Mouse (Mus musculus) neural tube, embryonic 13.5 days (tissue): ENCODE results near the gene Krt5. TPM values are rescaled to one million over a fixed set of nuclear protein-coding genes. Genes with fewer than 3 reads are reported as not detected.
"Not testable (repeated sequence)": the region's sequence is repeated elsewhere in the genome, so short reads cannot be mapped to it uniquely, and the experiment has no call there.

ENCODE experiments used
- ATAC-seq: fragments of 200-750 bp; cut with Nextera tagmentation; 2 replicates; pipeline ENCODE4 v1.8.0; 2017; ENCODE audit warnings: low read depth, mild to moderate bottlenecking, moderate TSS enrichment, moderate library complexity
- H3K27ac ChIP-seq: fragments of 300-500 bp; sonication (generic); replicated peaks from 2 replicates; pipeline ENCODE4 v1.5.1; 2015; ENCODE audit warnings: moderate library complexity, mild to moderate bottlenecking, inconsistent platforms
- H3K27me3 ChIP-seq: fragments of 300-500 bp; sonication (generic); 2 replicates; pipeline ENCODE4 v1.6.1; 2015; ENCODE audit warnings: mild to moderate bottlenecking, inconsistent platforms
- H3K36me3 ChIP-seq: fragments of 300-500 bp; sonication (generic); 2 replicates; pipeline ENCODE4 v1.6.1; 2015; ENCODE audit warnings: mild to moderate bottlenecking, inconsistent platforms
- H3K4me1 ChIP-seq: fragments of 300-500 bp; sonication (generic); replicated peaks from 2 replicates; pipeline ENCODE4 v1.6.1; 2015; ENCODE audit warnings: inconsistent platforms
- H3K4me2 ChIP-seq: fragments of 300-500 bp; sonication (generic); 2 replicates; pipeline ENCODE4 v1.6.1; 2015; ENCODE audit warnings: inconsistent platforms, mild to moderate bottlenecking, moderate library complexity
- H3K4me3 ChIP-seq: fragments of 300-500 bp; sonication (generic); 2 replicates; pipeline ENCODE4 v1.5.1; 2015; ENCODE audit warnings: mild to moderate bottlenecking, inconsistent platforms
- H3K9ac ChIP-seq: fragments of 300-500 bp; sonication (generic); 2 replicates; pipeline ENCODE4 v1.6.1; 2015; ENCODE audit warnings: moderate library complexity, mild to moderate bottlenecking, inconsistent platforms
- H3K9me3 ChIP-seq: fragments of 300-500 bp; sonication (generic); 2 replicates; pipeline ENCODE4 v1.6.1; 2016; ENCODE audit warnings: inconsistent platforms
- WGBS: fragments of 180-500 bp; shearing (Covaris S2); methylation state at CpG from one replicate; pipeline ENCODE4 v1.1.7; 2015; 5-methylcytosine and 5-hydroxymethylcytosine counted together
- microRNA-seq: library from miRNA; unstranded; fragments of <30 nt; microRNA quantifications from one replicate; pipeline ENCODE4, GENCODE M21; 2016
- polyA plus RNA-seq: library from polyadenylated mRNA; unstranded; fragments of >200 nt; fragmentation: Nextera tagmentation; extraction: Ambion mirVana; gene quantifications from 2 replicates; pipeline ENCODE4 v1.2.1, GENCODE M21; 2015

The Krt5 gene
- polyA plus RNA-seq, 1 experiment from 2014 or later = 1.1 TPM

GRCm38 (mm10) chr15:101699192-101699591, 13.5 kb downstream of the Krt5 start:
- H3K4me1 ChIP-seq = no peaks in the 10 kb centered on the region
- 66% methylated on average over 3 of the region's 3 CpGs for WGBS
- no peak overlapping the region for H3K9ac ChIP-seq
- no peaks in the 10 kb centered on the region for H3K27me3 ChIP-seq
- H3K27ac ChIP-seq = no peak overlapping the region
- no peaks in the 10 kb centered on the region for H3K9me3 ChIP-seq
- ATAC-seq = no peak
- no peaks in the 10 kb centered on the region for H3K36me3 ChIP-seq
- no peak overlapping the region for H3K4me2 ChIP-seq
- H3K4me3 ChIP-seq = no peak overlapping the region

- H3K4me2 ChIP-seq = no peak overlapping the region
- no peak overlapping the region for H3K9ac ChIP-seq
- 79% methylated on average over 8 of the region's 8 CpGs for WGBS
- ATAC-seq = no peak
- H3K9me3 ChIP-seq = no peaks in the 10 kb centered on the region
- H3K27ac ChIP-seq = no peak overlapping the region
- no peak overlapping the region for H3K4me3 ChIP-seq
- no peaks in the 10 kb centered on the region for H3K4me1 ChIP-seq
- no peaks in the 10 kb centered on the region for H3K27me3 ChIP-seq
- H3K36me3 ChIP-seq = no peaks in the 10 kb centered on the region
These were observed 15.1 kb downstream of the Krt5 start for GRCm38 (mm10) chr15:101697326-101698188.

GRCm38 (mm10) chr15:101694207-101694606, 18.5 kb downstream of the Krt5 start, which contains the start of gene Krt6a:
Krt6a (minus strand) TSS chr15:101694307.
- Histone ChIP-seq H3K4me3 (no peak within 1 kb of the TSS), H3K9me3 (no peaks in the 10 kb centered on the region), H3K36me3 (no peaks in the 10 kb centered on the region), H3K9ac (no peak within 1 kb of the TSS), H3K27ac (no peak within 1 kb of the TSS), H3K27me3 (no peaks in the 10 kb centered on the region), H3K4me2 (no peak within 1 kb of the TSS), H3K4me1 (no peaks in the 10 kb centered on the region)
- ATAC-seq = no peak
- 84% methylated on average over 5 of the region's 5 CpGs for WGBS

GRCm38 (mm10) chr15:101690460-101690859, 22.2 kb downstream of the Krt5 start:
- H3K36me3 ChIP-seq, H3K4me3 ChIP-seq, H3K27me3 ChIP-seq, H3K4me2 ChIP-seq, H3K4me1 ChIP-seq, ATAC-seq, H3K9me3 ChIP-seq, H3K9ac ChIP-seq, H3K27ac ChIP-seq: not testable (repeated sequence)
- WGBS = 95% methylated on average over 5 of the region's 5 CpGs

- 66% methylated on average over 2 of the region's 2 CpGs for WGBS
- Histone ChIP-seq H3K9ac (no peak overlapping the region), H3K4me3 (no peak overlapping the region), H3K27ac (no peak overlapping the region), H3K27me3 (no peaks in the 10 kb centered on the region), H3K4me2 (no peak overlapping the region), H3K9me3 (no peaks in the 10 kb centered on the region), H3K36me3 (no peaks in the 10 kb centered on the region), H3K4me1 (no peaks in the 10 kb centered on the region)
- ATAC-seq = no peak
These were observed 24.5 kb downstream of the Krt5 start for GRCm38 (mm10) chr15:101688161-101688560.

GRCm38 (mm10) chr15:101680187-101680586, 32.5 kb downstream of the Krt5 start, which contains the start of gene Krt6b:
Krt6b (minus strand) TSS chr15:101680287.
- H3K9ac ChIP-seq = no peak within 1 kb of the TSS
- no peak within 1 kb of the TSS for H3K27ac ChIP-seq
- H3K4me3 ChIP-seq = no peak within 1 kb of the TSS
- no peaks in the 10 kb centered on the region for H3K27me3 ChIP-seq
- H3K9me3 ChIP-seq = no peaks in the 10 kb centered on the region
- H3K36me3 ChIP-seq = no peaks in the 10 kb centered on the region
- no peaks in the 10 kb centered on the region for H3K4me1 ChIP-seq
- WGBS = 86% methylated on average over 2 of the region's 2 CpGs
- ATAC-seq = no peak
- no peak within 1 kb of the TSS for H3K4me2 ChIP-seq

GRCm38 (mm10) chr15:101675978-101676377, 36.7 kb downstream of the Krt5 start:
- H3K4me2 ChIP-seq = no peak overlapping the region
- no peaks in the 10 kb centered on the region for H3K27me3 ChIP-seq
- no peak overlapping the region for H3K4me3 ChIP-seq
- 88% methylated on average over 1 of the region's 1 CpGs for WGBS
- H3K27ac ChIP-seq = no peak overlapping the region
- no peak for ATAC-seq
- H3K9me3 ChIP-seq = no peaks in the 10 kb centered on the region
- no peaks in the 10 kb centered on the region for H3K36me3 ChIP-seq
- no peaks in the 10 kb centered on the region for H3K4me1 ChIP-seq
- H3K9ac ChIP-seq = no peak overlapping the region

Small RNAs within 50 kb of the gene (microRNA-seq; reads per million reads assigned to microRNA genes)
- not detected for gene Gm44323
- gene Gm44342 = not detected
- not detected for gene Gm44383

Other genes with a start within 250 kb of the Krt5 start
- gene Krt81, start 249.1 kb downstream of the Krt5 start, polyA plus RNA-seq = not detected in 2 replicates
- 0.14 and 0.15 TPM in 2 replicates for gene Krt86, start 239.4 kb downstream of the Krt5 start, polyA plus RNA-seq
- gene Krt83, start 221.4 kb downstream of the Krt5 start, polyA plus RNA-seq = not detected in 2 replicates
- gene Gm49425, start 195.6 kb downstream of the Krt5 start, polyA plus RNA-seq = not detected in 2 replicates
- gene Krt84, start 180.1 kb downstream of the Krt5 start, polyA plus RNA-seq = not detected in 2 replicates
- not detected in 2 replicates for gene Krt82, start 162.2 kb downstream of the Krt5 start, polyA plus RNA-seq
- 0.17 TPM in 1 of 2 replicates, not detected in the other for gene Krt90, start 149.9 kb downstream of the Krt5 start, polyA plus RNA-seq
- gene Krt75, start 139.0 kb downstream of the Krt5 start, polyA plus RNA-seq = 0.07 and 0.08 TPM in 2 replicates
- gene Gm5414, start 84.7 kb downstream of the Krt5 start, polyA plus RNA-seq = not detected in 2 replicates
- not detected in 2 replicates for gene Gm5478, start 65.5 kb downstream of the Krt5 start, polyA plus RNA-seq
- gene Krt6b, start 32.6 kb downstream of the Krt5 start, polyA plus RNA-seq = not detected in 2 replicates
- 0.12 TPM in 1 of 2 replicates, not detected in the other for gene Krt6a, start 18.6 kb downstream of the Krt5 start, polyA plus RNA-seq
- 0.34 TPM in 1 of 2 replicates, not detected in the other for gene Krt71, start 30.2 kb upstream of the Krt5 start, polyA plus RNA-seq
- gene Krt72, start 73.6 kb upstream of the Krt5 start, polyA plus RNA-seq = not detected in 2 replicates
- 0.43 and 0.44 TPM in 2 replicates for gene Krt73, start 89.4 kb upstream of the Krt5 start, polyA plus RNA-seq
- not detected in 2 replicates for gene Krt2, start 105.3 kb upstream of the Krt5 start, polyA plus RNA-seq
- 7.0 and 8.6 TPM in 2 replicates for gene Krt1, start 137.9 kb upstream of the Krt5 start, polyA plus RNA-seq
- 0.12 and 0.13 TPM in 2 replicates for gene Krt77, start 156.8 kb upstream of the Krt5 start, polyA plus RNA-seq
- gene Krt76, start 180.0 kb upstream of the Krt5 start, polyA plus RNA-seq = not detected in 2 replicates
- gene Krt4, start 211.8 kb upstream of the Krt5 start, polyA plus RNA-seq = 0.11 TPM in 1 of 2 replicates, not detected in the other
- 0.32 TPM in 2 replicates for gene Krt79, start 227.4 kb upstream of the Krt5 start, polyA plus RNA-seq
- not detected in 2 replicates for gene Krt78, start 241.4 kb upstream of the Krt5 start, polyA plus RNA-seq